ENCODE assay signal across 11 mouse cellular contexts in genomic region chr9:74534976-74535375, GRCm38 (mm10).
DNase-seq lines count a peak whose midpoint lies in the region; ATAC-seq lines count a peak whose summit lies in the region.
"Had no signal": no experiment of that assay in that cellular context is flagged by ENCODE, and none has a peak within 500 bp of the region (broad histone marks: within the 10 kb centered on the region; RNA-seq: fewer than 3 reads in every experiment).

No protein-coding gene starts in this region.

- H3K4me1 ChIP-seq in midbrain, embryonic 15.5 days, result peaks cover 15% of the 10 kb centered on the region

- H3K36me3 ChIP-seq in midbrain, embryonic 15.5 days (replicated peaks), result no peaks in the 10 kb centered on the region

- H3K9ac ChIP-seq in midbrain, embryonic 15.5 days, result no peak overlapping the region

- peak; percentile 10 for DNase-seq in kidney, postnatal 14 days
- no peak for DNase-seq in kidney, adult 11 months
- DNase-seq in ES-CJ7 (ENCODE audit: low read depth, low spot score) (peak; percentile 50), ZHBTc4 (ENCODE audit: low read depth, low spot score) (peak; percentile 53)
- DNase-seq in hindlimb bud, embryonic 11.5 days (ENCODE audit: extremely low spot score, low read depth, low spot score), result peak; percentile 22
- no peak for DNase-seq in urinary bladder, postnatal 4 days (ENCODE audit: low spot score in 2 of 2)
- DNase-seq: heart, adult 11 months had no signal

- ATAC-seq in midbrain, embryonic 15.5 days (replicated peaks), result no peak
- ATAC-seq: activated CD4-positive, CD25-positive, alpha-beta regulatory T cell, adult 4 months had no signal

- H3K4me2 ChIP-seq in midbrain, embryonic 15.5 days, result no peak overlapping the region
- H3K4me2 ChIP-seq: liver, embryonic 11.5 days had no signal

- no peak overlapping the region for H3K4me3 ChIP-seq in midbrain, embryonic 15.5 days

- H3K9me3 ChIP-seq in midbrain, embryonic 15.5 days, result no peaks in the 10 kb centered on the region

- WGBS in midbrain, embryonic 15.5 days, result 78% methylated on average over 5 of the region's 5 CpGs

- H3K27ac ChIP-seq in midbrain, embryonic 15.5 days, result no peak overlapping the region
- H3K27ac ChIP-seq: macrophage had no signal

- H3K27me3 ChIP-seq in midbrain, embryonic 15.5 days (replicated peaks), result no peaks in the 10 kb centered on the region

Comparison
In these comparisons a context has a peak if more than half of its experiments do, and no peak if none do; other contexts are left out.
1. DNase-seq: peak in kidney, postnatal 14 days (single experiment), ES-CJ7 (single experiment), ZHBTc4 (single experiment) and hindlimb bud, embryonic 11.5 days (single experiment); none in kidney, adult 11 months (single experiment) and urinary bladder, postnatal 4 days (0 of 2).